Mouse (Mus musculus) midbrain, embryonic 12.5 days (tissue): ENCODE data around the gene Wnt7a. TPM values are rescaled to one million over a fixed set of nuclear protein-coding genes. Genes with fewer than 3 reads are reported as not detected.

Source experiments
- ATAC-seq: fragments of 200-750 bp; cut with Nextera tagmentation; 2 replicates; pipeline ENCODE4 v1.8.0; 2017; ENCODE audit warnings: low read depth, moderate TSS enrichment, moderate library complexity; ENCODE audit not compliant: low FRiP score
- H3K27ac ChIP-seq: fragments of 300-500 bp; sonication (generic); replicated peaks from 2 replicates; pipeline ENCODE4 v1.5.1; 2016; ENCODE audit warnings: mild to moderate bottlenecking
- H3K27me3 ChIP-seq: fragments of 300-500 bp; sonication (generic); 2 replicates; pipeline ENCODE4 v1.6.1; 2016; ENCODE audit warnings: mild to moderate bottlenecking
- H3K36me3 ChIP-seq: fragments of 300-500 bp; sonication (generic); 2 replicates; pipeline ENCODE4 v1.6.1; 2016
- H3K4me1 ChIP-seq: fragments of 300-500 bp; sonication (generic); 2 replicates; pipeline ENCODE4 v1.6.1; 2016
- H3K4me2 ChIP-seq: fragments of 300-500 bp; sonication (generic); replicated peaks from 2 replicates; pipeline ENCODE4 v1.6.1; 2016; ENCODE audit warnings: mild to moderate bottlenecking, moderate library complexity
- H3K4me3 ChIP-seq: fragments of 300-500 bp; sonication (generic); 2 replicates; pipeline ENCODE4 v1.5.1; 2016; ENCODE audit warnings: mild to moderate bottlenecking
- H3K9ac ChIP-seq: fragments of 300-500 bp; sonication (generic); replicated peaks from 2 replicates; pipeline ENCODE4 v1.6.1; 2016; ENCODE audit warnings: mild to moderate bottlenecking, moderate library complexity
- H3K9me3 ChIP-seq: fragments of 300-500 bp; sonication (generic); 2 replicates; pipeline ENCODE4 v1.6.1; 2016; ENCODE audit warnings: mild to moderate bottlenecking
- WGBS: fragments of 180-500 bp; shearing (Covaris S2); methylation state at CpG from one replicate; pipeline ENCODE4 v1.1.7; 2016; 5-methylcytosine and 5-hydroxymethylcytosine counted together
- polyA plus RNA-seq: library from polyadenylated mRNA; unstranded; fragments of >200 nt; fragmentation: Nextera tagmentation; extraction: Ambion mirVana; gene quantifications from 2 replicates; pipeline ENCODE4 v1.2.1, GENCODE M21; 2016

The Wnt7a gene
- 10.3 and 16.4 TPM in 2 replicates for polyA plus RNA-seq

- H3K4me1 ChIP-seq, result peaks cover 28% of the 10 kb centered on the region
- H3K4me2 ChIP-seq, result peak within 1 kb of the TSS; percentile 89
- H3K9ac ChIP-seq, result peak within 1 kb of the TSS; percentile 71
- H3K27me3 ChIP-seq, result peaks cover 76% of the 10 kb centered on the region
- H3K27ac ChIP-seq, result peak within 1 kb of the TSS; percentile 70
- under 1% methylated on average over 42 of the region's 51 CpGs for WGBS
- H3K36me3 ChIP-seq, result peaks cover 17% of the 10 kb centered on the region
- peak; percentile 62 for ATAC-seq
- H3K4me3 ChIP-seq, result peak within 1 kb of the TSS; percentile 66
- H3K9me3 ChIP-seq, result no peaks in the 10 kb centered on the region
These were observed at the start of gene Wnt7a for GRCm38 (mm10) chr6:91410961-91411368. TSS of gene Wnt7a (minus strand) at chr6:91411363.

- H3K4me3 ChIP-seq, result no peak overlapping the region
- 94% methylated on average over 1 of the region's 1 CpGs for WGBS
- H3K27me3 ChIP-seq, result no peaks in the 10 kb centered on the region
- ATAC-seq, result no peak
- peaks cover 16% of the 10 kb centered on the region for H3K36me3 ChIP-seq
- H3K4me1 ChIP-seq, result no peaks in the 10 kb centered on the region
- no peak overlapping the region for H3K9ac ChIP-seq
- no peaks in the 10 kb centered on the region for H3K9me3 ChIP-seq
- H3K27ac ChIP-seq, result no peak overlapping the region
- H3K4me2 ChIP-seq, result no peak overlapping the region
These were observed 48.3 kb upstream of the Wnt7a start for GRCm38 (mm10) chr6:91459471-91459870.

- ATAC-seq, result no peak
- Histone ChIP-seq H3K36me3 (no peaks in the 10 kb centered on the region), H3K4me3 (no peak overlapping the region), H3K4me1 (no peaks in the 10 kb centered on the region), H3K9ac (no peak overlapping the region), H3K4me2 (no peak overlapping the region), H3K27ac (no peak overlapping the region), H3K9me3 (no peaks in the 10 kb centered on the region), H3K27me3 (no peaks in the 10 kb centered on the region)
- 74% methylated on average over 5 of the region's 5 CpGs for WGBS
These were observed 43.4 kb upstream of the Wnt7a start for GRCm38 (mm10) chr6:91454546-91454945.

GRCm38 (mm10) chr6:91452056-91452455 lies 40.9 kb upstream of the Wnt7a start:
- H3K27me3 ChIP-seq, result no peaks in the 10 kb centered on the region
- WGBS, result 46% methylated on average over 1 of the region's 1 CpGs
- H3K27ac ChIP-seq, result no peak overlapping the region
- no peaks in the 10 kb centered on the region for H3K36me3 ChIP-seq
- H3K9me3 ChIP-seq, result no peaks in the 10 kb centered on the region
- ATAC-seq, result no peak
- H3K9ac ChIP-seq, result no peak overlapping the region
- no peaks in the 10 kb centered on the region for H3K4me1 ChIP-seq
- H3K4me2 ChIP-seq, result no peak overlapping the region
- no peak overlapping the region for H3K4me3 ChIP-seq

GRCm38 (mm10) chr6:91449472-91450225 lies 38.5 kb upstream of the Wnt7a start:
- Histone ChIP-seq H3K27ac (no peak overlapping the region), H3K4me1 (no peaks in the 10 kb centered on the region), H3K9me3 (no peaks in the 10 kb centered on the region), H3K4me2 (no peak overlapping the region), H3K9ac (no peak overlapping the region), H3K36me3 (no peaks in the 10 kb centered on the region), H3K27me3 (no peaks in the 10 kb centered on the region), H3K4me3 (no peak overlapping the region)
- WGBS, result 61% methylated on average over 3 of the region's 3 CpGs
- no peak for ATAC-seq

GRCm38 (mm10) chr6:91445316-91445715 lies 34.2 kb upstream of the Wnt7a start:
- no peak for ATAC-seq
- H3K27ac ChIP-seq, result no peak overlapping the region
- peaks cover 8% of the 10 kb centered on the region for H3K4me1 ChIP-seq
- H3K9me3 ChIP-seq, result no peaks in the 10 kb centered on the region
- H3K36me3 ChIP-seq, result no peaks in the 10 kb centered on the region
- no peak overlapping the region for H3K4me3 ChIP-seq
- no peak overlapping the region for H3K9ac ChIP-seq
- H3K4me2 ChIP-seq, result no peak overlapping the region
- H3K27me3 ChIP-seq, result peaks cover 3% of the 10 kb centered on the region; the same call in 1 of the 2 replicates
- WGBS, result 73% methylated on average over 3 of the region's 3 CpGs

- Histone ChIP-seq H3K27me3 (peaks cover 21% of the 10 kb centered on the region), H3K4me2 (peak overlapping the region; percentile 95), H3K9me3 (no peaks in the 10 kb centered on the region), H3K36me3 (no peaks in the 10 kb centered on the region), H3K9ac (peak overlapping the region; percentile 77), H3K27ac (peak overlapping the region; percentile 27; the same call in 1 of the 2 replicates), H3K4me3 (peak overlapping the region; percentile 65), H3K4me1 (peaks cover 8% of the 10 kb centered on the region)
- 4% methylated on average over 19 of the region's 19 CpGs for WGBS
- peak; percentile 61; the same call in 1 of the 2 replicates for ATAC-seq
These were observed 30.0 kb upstream of the Wnt7a start for GRCm38 (mm10) chr6:91441145-91441662.

- peak; percentile 94 for ATAC-seq
- Histone ChIP-seq H3K9me3 (no peaks in the 10 kb centered on the region), H3K4me1 (peaks cover 8% of the 10 kb centered on the region), H3K4me3 (peak overlapping the region; percentile 65), H3K36me3 (no peaks in the 10 kb centered on the region), H3K27ac (peak overlapping the region; percentile 27), H3K4me2 (peak overlapping the region; percentile 95), H3K27me3 (peaks cover 26% of the 10 kb centered on the region), H3K9ac (peak overlapping the region; percentile 77)
- 2% methylated on average over 30 of the region's 30 CpGs for WGBS
These were observed 29.4 kb upstream of the Wnt7a start for GRCm38 (mm10) chr6:91440474-91441144.

- H3K4me3 ChIP-seq, result no peak overlapping the region
- H3K4me1 ChIP-seq, result no peaks in the 10 kb centered on the region
- H3K9ac ChIP-seq, result no peak overlapping the region
- H3K27me3 ChIP-seq, result peaks cover 22% of the 10 kb centered on the region
- no peak overlapping the region for H3K27ac ChIP-seq
- H3K9me3 ChIP-seq, result no peaks in the 10 kb centered on the region
- ATAC-seq, result no peak
- no peaks in the 10 kb centered on the region for H3K36me3 ChIP-seq
- H3K4me2 ChIP-seq, result no peak overlapping the region
- 63% methylated on average over 4 of the region's 4 CpGs for WGBS
These were observed 13.0 kb upstream of the Wnt7a start for GRCm38 (mm10) chr6:91424151-91424550.

- Histone ChIP-seq H3K27ac (no peak overlapping the region), H3K27me3 (peaks cover 35% of the 10 kb centered on the region), H3K4me3 (no peak overlapping the region), H3K36me3 (no peaks in the 10 kb centered on the region), H3K9ac (no peak overlapping the region), H3K9me3 (no peaks in the 10 kb centered on the region), H3K4me1 (no peaks in the 10 kb centered on the region), H3K4me2 (no peak overlapping the region)
- WGBS, result 73% methylated on average over 4 of the region's 4 CpGs
- no peak for ATAC-seq
These were observed 10.5 kb upstream of the Wnt7a start for GRCm38 (mm10) chr6:91421629-91422028.

- WGBS, result 81% methylated on average over 5 of the region's 5 CpGs
- no peak for ATAC-seq
- Histone ChIP-seq H3K27ac (no peak overlapping the region), H3K4me3 (no peak overlapping the region), H3K9me3 (no peaks in the 10 kb centered on the region), H3K4me1 (no peaks in the 10 kb centered on the region), H3K4me2 (no peak overlapping the region), H3K27me3 (peaks cover 58% of the 10 kb centered on the region), H3K36me3 (no peaks in the 10 kb centered on the region), H3K9ac (no peak overlapping the region)
These were observed 6.2 kb upstream of the Wnt7a start for GRCm38 (mm10) chr6:91417291-91417845.

- H3K4me3 ChIP-seq, result no peak overlapping the region
- peaks cover 6% of the 10 kb centered on the region; the same call in 1 of the 2 replicates for H3K4me1 ChIP-seq
- H3K9me3 ChIP-seq, result no peaks in the 10 kb centered on the region
- H3K27me3 ChIP-seq, result peaks cover 65% of the 10 kb centered on the region
- H3K27ac ChIP-seq, result no peak overlapping the region
- ATAC-seq, result no peak
- no peak overlapping the region for H3K4me2 ChIP-seq
- no peak overlapping the region for H3K9ac ChIP-seq
- WGBS, result 79% methylated on average over 4 of the region's 4 CpGs
- H3K36me3 ChIP-seq, result no peaks in the 10 kb centered on the region
These were observed 5.0 kb upstream of the Wnt7a start for GRCm38 (mm10) chr6:91416146-91416545.
